Mouse (Mus musculus): ENCODE data around the gene Chst11.

- TF ChIP-seq CTCF (IDR thresholded peaks at IDR 0.05) (no peak), EP300 (IDR thresholded peaks at IDR 0.05) (no peak)
Measured at GRCm38 (mm10) chr10:83060066-83060782, 74.9 kb downstream of the Chst11 start.

All from lung, postnatal 0 days (tissue).